Mouse (Mus musculus) retina, embryonic 14.5 days (tissue): Measurements from ENCODE around the gene Rhox4g.
"Not testable (repeated sequence)": the region's sequence is repeated elsewhere in the genome, so short reads cannot be mapped to it uniquely, and the experiment has no call there.

Source experiments
- DNase-seq: peaks from one replicate; pipeline ENCODE4 v3.0.0-alpha.2; 2015; ENCODE audit warnings: low spot score

Gene Rhox4g

GRCm38 (mm10) chrX:37651227-37651626 lies at the start of gene Rhox4g:
Gene Rhox4g (minus strand): TSS chrX:37651327.
- not testable (repeated sequence) for DNase-seq

GRCm38 (mm10) chrX:37692261-37692660 lies 41.1 kb upstream of the Rhox4g start:
- no peak for DNase-seq

- DNase-seq = no peak
Measured at GRCm38 (mm10) chrX:37683031-37683715, 32.0 kb upstream of the Rhox4g start.

GRCm38 (mm10) chrX:37673177-37673576 lies 22.1 kb upstream of the Rhox4g start, which contains the start of gene Rhox2h:
Gene Rhox2h (minus strand): TSS chrX:37673277.
- DNase-seq = not testable (repeated sequence)

GRCm38 (mm10) chrX:37668664-37669063 lies 17.5 kb upstream of the Rhox4g start, which contains the start of gene Rhox3h:
Gene Rhox3h (minus strand): TSS chrX:37668764.
- not testable (repeated sequence) for DNase-seq

- not testable (repeated sequence) for DNase-seq
Measured at GRCm38 (mm10) chrX:37643370-37643769, 7.8 kb downstream of the Rhox4g start, which contains the start of gene Rhox2g. Gene Rhox2g (minus strand): TSS chrX:37643470.

- DNase-seq = not testable (repeated sequence)
Measured at GRCm38 (mm10) chrX:37628512-37628911, 22.6 kb downstream of the Rhox4g start, which contains the start of gene Rhox3g. Gene Rhox3g (minus strand): TSS chrX:37628612.

- DNase-seq = not testable (repeated sequence)
Measured at GRCm38 (mm10) chrX:37607604-37608003, 43.5 kb downstream of the Rhox4g start, which contains the start of gene Rhox4f. Gene Rhox4f (minus strand): TSS chrX:37607704.
